Mouse (Mus musculus) C2C12 (cell line): Measurements from ENCODE around the gene Sf3a3.

Experiments used
- CEBPB ChIP-seq: IDR thresholded peaks from one replicate; pipeline ENCODE4 v1.6.1; 2011; ENCODE audit warnings: low read depth, mild to moderate bottlenecking, control low read depth, moderate library complexity
- CTCF ChIP-seq: IDR thresholded peaks from one replicate; pipeline ENCODE4 v1.5.1; 2011; ENCODE audit not compliant: control insufficient read depth, insufficient read depth, insufficient read length
- FOSL1 ChIP-seq: IDR thresholded peaks from one replicate; pipeline ENCODE4 v1.8.0; 2011; ENCODE audit warnings: mild to moderate bottlenecking, low read length; ENCODE audit not compliant: poor library complexity, insufficient read depth, severe bottlenecking
- MAX ChIP-seq: IDR thresholded peaks from one replicate; pipeline ENCODE4 v1.6.1; 2011; ENCODE audit warnings: mild to moderate bottlenecking, control low read depth
- USF1 ChIP-seq: IDR thresholded peaks from one replicate; pipeline ENCODE4 v1.6.1; 2011; ENCODE audit warnings: low read depth, mild to moderate bottlenecking, control low read depth, moderate library complexity

DNA sequence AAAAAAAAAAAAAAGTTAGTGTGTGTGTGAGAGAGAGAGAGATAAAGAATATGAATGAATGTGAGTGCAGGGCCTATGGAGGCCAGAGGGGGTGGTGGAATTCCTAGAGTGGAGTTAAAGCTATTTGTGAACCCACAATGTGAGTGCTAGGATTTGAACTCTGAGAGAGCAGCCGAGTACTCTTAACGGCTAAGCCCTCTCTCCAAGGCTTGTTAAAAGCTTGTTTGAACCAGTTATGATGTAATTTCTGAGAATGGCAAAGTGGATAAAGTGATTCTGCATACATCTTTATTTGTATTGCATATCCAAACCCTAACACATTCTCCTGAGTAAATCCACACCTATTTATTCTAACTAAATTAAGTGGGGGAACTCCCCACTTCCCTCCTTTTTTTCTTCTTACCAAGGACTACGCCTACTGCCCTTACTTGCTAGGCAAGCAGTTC lies 22.1 kb upstream of the Sf3a3 start:
- TF ChIP-seq CTCF (no peak), CEBPB (no peak), MAX (no peak), USF1 (no peak), FOSL1 (no peak)
